Mouse (Mus musculus) granulocyte monocyte progenitor cell, adult 5-6 weeks (primary cell): ENCODE measurements around the gene Sema6d. TPM values are rescaled to one million over a fixed set of nuclear protein-coding genes. Genes with fewer than 3 reads are reported as not detected.
"Not testable (repeated sequence)": the region's sequence is repeated elsewhere in the genome, so short reads cannot be mapped to it uniquely, and the experiment has no call there.

ENCODE experiments used
- ATAC-seq: replicated peaks from 2 replicates; pipeline ENCODE4 v1.8.0; 2016; ENCODE audit warnings: mild to moderate bottlenecking, moderate TSS enrichment, inconsistent platforms; ENCODE audit not compliant: poor library complexity, severe bottlenecking
- total RNA-seq, 2 experiments: library from RNA; stranded (forward) in 1 of 2; stranded (reverse) in 1 of 2; fragments of 200-712, 200-1000 nt in 1 of 2; fragments of >200 nt in 1 of 2; fragmentation: Nextera tagmentation in 1 of 2; gene quantifications; 2 replicates each; pipeline ENCODE4 v1.2.3; 2014 to 2017

Gene Sema6d
- total RNA-seq, 2 experiments from 2014 or later = 0.10 TPM; not detected in 1

DNA sequence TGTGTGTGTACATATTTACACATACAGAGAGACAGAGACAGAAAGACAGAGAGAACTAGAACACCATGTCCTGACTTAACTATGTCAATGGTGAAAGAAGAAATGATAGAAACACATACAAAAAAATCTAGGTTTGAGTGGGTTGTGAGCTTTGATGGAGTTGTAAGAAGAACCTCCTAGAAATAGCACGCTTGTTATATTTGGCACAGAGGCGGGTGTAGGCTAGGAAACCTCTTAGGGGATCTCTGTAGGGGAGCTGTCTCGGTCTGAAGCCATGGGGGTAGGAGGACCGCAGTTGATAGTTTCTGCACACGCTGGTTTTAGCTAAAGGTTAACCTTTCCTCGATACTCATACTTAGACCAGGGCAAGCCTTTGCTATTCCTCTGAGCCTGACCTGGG lies 181.4 kb downstream of the Sema6d start:
- no peak for ATAC-seq

DNA sequence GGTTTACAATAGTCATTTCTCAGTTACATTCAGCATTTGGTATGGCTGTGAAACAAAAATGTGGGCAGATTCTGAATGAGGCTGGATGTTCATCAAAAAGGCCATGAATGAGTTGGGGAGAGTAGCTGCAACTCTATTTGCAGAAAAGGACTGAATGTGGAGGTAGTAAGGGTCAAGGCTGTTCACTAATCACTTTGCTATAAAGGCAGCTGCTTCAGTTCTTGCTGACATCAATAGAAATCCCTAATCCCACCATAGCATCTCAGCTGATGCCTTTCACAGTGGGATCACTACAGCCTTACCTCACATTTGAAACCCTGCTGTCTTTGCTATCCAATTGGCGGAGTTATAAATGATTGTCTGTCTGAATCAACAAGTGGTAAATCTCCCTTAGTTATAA lies 187.7 kb downstream of the Sema6d start:
- ATAC-seq = no peak

DNA sequence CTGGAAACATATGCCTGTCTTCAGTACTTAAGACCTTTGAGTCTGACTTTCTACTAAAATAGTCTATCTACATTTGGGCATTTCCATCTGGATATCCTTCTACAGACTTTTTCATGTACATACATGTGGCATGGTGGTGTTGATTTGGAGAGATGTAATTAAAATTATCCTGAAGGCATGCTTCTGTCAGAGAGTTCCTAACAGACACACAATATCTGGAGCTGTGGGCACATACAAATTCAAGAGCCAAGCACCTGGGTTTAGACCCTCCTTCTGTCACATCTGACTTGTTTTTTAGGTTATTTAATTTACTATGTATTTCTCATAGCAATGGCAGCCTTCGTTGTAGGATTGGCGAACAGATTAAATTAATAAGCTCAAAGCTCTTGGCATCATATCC lies 195.3 kb downstream of the Sema6d start:
- ATAC-seq = no peak

DNA sequence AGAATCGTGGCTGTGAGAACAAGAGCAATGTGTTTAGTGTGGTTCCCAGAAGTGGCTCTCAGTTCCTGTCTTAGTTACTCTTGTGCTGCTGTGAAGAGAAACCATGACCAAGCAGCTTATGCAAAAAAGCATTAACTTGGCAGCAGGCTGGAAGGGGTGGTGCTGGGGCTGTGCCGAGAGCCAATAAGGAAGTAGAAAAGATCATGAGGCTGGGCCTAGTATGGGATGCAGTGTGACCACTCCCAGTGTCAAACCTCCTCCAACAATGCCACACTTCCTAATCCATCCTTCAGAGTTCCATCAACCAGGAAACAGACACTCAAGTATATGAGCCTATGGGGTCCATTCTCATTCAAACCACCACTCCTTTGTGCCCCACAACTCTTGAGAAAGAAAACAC lies 199.6 kb downstream of the Sema6d start:
- ATAC-seq = peak; percentile 84

DNA sequence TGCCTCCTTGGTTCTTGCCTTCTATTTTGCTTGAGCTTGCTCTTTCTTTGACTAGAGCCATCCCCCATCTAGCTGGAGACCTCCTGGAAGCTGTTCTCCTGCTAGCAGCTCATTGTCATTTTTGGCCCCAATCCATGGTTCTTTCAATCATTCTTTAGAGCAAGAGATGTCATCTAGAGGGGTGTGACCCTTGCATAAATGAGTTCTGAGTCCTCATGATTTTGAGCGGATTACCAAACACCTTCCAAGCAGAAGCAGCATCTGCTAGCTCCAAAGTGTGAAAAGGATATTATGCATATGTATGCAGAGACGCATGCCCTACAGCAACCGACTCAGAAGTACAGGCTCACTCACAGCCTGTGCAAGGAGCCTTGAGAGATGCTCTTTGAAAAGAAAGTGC lies 201.4 kb downstream of the Sema6d start:
- no peak for ATAC-seq

DNA sequence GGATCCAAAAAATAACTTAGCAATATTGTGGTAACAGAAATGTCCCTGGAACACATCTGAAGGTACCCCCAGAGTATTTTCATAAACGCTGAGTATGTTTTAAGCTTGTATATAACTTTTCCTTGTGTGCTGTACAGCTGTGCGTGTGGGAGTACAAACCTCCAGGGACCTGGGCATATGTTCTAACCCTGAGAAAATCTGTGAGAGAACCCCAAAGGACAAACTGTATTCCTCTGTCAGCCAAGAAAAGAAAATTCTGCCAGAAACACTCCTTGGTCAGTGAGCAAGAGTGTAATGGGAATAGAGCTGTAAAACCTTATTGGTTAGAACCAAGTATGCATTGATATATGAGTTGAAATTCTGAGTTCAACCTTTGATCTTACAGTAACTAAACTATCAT lies 203.8 kb downstream of the Sema6d start:
- no peak for ATAC-seq

DNA sequence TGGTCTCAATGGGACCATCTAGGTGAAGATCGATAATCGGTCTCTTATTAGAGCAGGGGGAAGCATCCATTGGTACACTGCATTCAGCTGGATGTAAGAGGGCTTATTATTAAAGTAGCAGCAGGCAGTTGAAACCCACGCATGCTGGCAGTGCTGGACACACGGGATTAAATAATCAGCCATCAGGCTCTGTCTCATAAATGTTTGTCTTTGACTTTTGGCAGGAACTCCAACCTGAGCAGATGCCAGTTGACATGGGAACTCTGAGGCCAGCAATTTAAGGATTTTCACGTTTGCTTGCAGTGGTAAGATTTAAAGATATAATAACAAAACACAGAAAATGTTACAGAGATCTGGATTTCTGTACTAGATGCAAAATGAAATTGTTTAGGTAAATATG lies 208.6 kb downstream of the Sema6d start:
- no peak for ATAC-seq

DNA sequence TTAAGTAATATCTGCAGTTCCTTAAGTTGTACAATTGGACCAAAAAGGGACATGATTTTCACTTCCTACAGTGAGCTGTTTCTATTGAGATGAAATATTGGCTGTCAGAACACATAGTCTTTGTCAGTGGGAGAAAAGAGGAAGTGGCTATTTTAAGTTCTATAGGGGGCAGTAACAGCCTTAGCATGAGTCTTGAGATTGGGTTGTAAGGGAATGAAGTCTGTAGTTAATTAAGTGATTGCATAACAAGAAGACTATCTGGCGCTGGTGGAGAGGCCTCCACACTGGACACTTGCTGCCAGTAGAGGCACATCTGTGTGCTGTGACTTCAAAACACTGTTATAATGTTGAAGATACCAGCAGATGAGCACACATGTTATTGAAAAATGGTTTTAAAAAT lies 209.1 kb downstream of the Sema6d start:
- ATAC-seq = peak; percentile 98

DNA sequence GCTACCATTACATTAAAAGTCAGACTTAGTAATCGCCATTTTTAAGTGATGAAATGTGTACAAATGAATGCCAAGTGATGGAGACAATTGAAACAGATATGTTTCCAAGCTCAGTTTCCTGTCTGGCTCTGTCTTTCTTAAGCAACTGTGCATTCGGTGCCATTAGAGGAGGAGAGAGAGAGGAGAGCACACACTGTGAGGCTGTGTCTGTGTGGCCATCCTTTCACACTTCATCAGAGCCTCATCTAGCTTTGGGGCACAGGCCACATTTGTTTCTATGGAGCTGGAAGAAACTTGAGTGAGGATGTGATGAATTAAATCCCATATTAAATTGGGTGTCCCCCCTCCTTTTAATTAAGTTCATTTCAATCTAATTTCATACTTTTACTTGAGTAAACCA lies 218.8 kb downstream of the Sema6d start:
- ATAC-seq = no peak

DNA sequence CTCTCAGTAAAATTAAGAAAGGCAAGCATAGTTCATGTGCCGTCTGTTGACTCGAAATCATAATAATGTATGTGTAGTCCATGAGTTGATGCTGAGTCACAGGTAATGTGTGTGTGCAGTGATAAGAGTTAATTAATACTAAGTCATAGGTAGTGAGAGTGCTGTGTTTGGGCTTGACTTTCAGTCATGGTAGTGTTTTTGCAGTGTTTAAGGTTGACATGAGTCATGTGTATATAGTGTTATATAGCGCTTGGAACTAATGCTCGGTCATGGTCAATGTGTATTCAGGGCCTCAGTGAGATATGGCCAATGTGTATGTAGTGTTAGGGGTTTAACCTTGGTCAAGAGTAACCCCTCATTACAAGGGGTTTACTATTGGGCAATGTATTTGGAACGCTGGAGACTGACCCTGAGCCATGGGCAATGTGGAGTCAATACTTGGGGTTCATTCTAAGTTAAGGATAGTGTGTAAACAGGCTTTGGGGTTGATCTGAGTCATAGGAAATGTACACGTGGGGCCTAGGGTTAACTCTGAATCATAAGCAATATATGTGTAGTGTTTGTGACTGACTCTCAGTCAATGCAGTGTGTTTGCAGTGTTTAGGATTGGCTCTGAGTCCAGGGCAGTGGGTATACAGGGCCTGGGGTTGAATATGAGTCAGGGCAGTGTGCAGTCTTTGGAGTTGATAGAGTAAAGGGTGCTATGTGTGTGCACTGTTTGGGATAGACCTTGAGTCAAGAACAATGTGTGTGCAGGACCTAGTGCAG lies 219.8 kb downstream of the Sema6d start:
- no peak for ATAC-seq

DNA sequence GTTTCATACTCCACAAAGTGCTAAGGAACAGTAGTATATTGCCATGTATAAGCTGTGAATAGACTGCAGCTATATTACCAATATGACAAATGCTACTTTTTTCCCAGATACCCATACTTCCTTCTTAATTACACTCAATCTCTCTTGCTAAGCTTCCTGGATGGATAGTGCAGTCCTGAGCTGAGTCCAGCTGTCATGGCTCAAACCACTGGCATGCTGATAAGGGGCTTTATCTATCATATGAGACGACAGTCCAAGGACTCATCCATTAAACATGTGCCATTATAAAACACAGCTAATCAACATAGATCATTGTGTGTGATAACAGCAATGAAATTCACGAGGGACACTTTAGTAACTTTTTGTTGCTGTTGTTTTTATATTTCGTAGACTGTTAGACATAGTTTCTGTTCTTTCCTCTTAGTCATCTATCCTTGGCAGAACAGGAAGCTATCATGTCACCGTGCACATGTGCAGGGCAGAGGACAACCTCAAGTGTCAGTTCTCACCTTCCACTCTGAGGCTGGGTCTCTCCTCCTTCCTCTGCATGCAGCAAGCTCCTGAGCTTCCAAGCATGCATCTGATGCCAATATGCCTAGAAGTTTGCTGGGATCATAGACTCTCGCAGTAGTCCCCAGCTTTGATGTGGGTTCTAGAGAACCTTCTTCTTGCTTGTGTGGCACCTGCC lies 232.9 kb downstream of the Sema6d start:
- ATAC-seq = no peak

DNA sequence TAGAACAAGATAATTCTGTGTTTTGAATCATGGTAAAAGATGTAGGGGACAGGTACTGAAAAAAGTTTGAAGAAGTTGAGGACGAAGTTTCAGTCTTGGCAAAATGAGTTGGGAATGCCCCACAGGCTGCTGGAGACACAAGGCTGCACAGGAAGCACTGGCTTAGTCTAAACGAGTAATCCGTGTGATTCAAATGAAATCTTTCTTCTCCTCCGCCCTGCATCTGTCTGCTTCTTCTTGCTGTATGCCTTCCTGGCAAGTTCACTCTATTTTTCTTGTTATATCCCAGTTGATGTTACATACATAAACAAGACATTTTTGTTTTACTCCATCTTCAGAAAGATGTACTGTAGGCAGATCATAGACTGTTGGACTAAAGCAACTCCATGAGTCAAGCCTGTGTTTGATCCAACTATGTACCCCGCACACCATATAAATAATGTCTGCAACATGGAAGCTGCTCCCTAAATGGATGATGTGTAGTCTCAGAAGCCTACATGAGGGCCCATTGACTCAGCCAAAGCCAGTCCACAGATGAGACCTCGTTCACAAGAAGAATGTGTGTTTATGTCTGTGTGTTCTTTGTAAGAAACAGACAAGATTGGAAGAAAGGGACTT lies 234.4 kb downstream of the Sema6d start:
- ATAC-seq = no peak

DNA sequence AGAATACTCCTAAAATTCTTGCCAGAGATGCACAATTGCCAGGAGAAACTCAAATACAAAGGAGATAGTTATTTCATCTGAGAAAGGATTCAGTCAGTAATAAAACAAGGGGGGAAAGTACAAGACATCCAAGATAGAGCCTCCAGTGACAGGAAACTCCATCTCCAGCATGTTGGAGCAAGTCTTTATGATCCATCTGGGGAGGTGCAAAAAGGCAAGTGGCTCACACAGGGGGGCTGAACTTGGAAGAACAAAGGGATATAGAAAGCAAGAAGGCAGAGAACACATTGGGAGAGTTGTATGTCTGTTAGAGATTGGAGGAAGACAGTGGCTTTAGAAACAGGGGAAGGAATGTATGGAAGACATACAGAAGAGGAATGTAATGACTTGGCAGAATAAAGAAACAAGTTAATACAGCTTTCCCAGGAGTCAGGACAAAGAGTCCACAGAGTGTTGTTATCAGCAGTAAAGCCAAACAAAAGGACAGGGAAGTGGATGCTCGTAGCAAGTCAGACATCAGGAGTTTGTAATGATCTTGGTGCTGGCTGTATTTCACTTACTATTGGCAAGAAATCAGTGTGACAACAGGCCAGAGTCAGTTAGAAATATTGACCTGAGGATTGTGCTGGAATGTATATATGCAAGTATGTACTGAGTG lies 239.8 kb downstream of the Sema6d start:
- ATAC-seq = no peak

DNA sequence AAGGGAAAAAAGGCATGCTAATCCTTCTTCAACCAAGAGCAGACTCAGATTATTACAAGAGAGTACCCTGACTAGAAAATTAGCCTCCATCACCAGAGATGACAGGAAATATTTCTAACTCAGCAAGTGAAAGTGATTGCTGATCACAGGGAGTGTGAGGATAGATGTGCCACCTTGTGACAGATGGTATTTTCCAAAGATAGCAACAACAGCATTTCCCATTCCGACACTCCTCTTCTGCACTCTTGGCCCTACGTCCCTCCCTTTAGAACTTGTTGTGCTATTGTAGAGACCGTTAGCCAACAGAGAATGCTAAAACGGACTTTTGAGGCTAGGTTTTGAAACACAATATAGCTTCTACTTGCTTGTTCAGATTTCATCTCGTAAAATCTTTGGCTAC lies 243.1 kb downstream of the Sema6d start:
- ATAC-seq = no peak

DNA sequence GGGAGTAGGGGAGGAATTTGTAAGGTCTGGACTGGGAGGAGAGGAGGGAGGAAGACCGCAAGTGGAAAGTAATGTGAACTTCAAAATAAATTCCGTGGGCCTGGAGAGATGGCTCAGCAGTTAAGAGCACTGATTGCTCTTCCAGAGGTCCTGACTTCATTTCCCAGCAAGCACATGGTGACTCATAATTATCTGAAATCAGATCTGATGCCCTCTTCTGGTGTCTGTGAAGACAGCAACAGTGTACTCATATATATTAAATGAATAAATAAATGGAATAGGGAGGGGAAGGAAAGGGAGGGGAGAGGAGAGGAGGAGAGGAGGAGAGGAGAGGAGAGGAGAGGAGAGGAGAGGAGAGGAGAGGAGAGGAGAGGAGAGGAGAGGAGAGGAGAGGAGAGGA lies 244.9 kb downstream of the Sema6d start:
- not testable (repeated sequence) for ATAC-seq

DNA sequence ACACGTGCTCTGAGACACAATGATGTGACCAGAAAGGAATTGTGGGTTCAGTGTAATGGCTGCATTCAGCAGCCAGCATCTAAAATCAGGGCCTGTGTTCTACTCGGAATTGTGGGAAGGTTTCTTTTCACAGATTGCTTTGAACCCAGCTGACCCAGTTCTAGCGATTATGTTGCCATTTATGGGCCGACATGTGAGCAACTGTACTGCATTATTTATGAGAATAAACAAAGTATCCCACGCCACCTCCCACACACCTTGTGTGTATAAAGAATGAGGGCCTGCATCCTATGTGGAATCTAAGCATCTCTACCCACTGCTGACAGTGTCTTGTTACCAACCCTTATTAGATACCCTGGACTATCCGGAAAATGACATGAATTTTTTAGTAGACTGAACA lies 248.5 kb downstream of the Sema6d start:
- no peak for ATAC-seq

DNA sequence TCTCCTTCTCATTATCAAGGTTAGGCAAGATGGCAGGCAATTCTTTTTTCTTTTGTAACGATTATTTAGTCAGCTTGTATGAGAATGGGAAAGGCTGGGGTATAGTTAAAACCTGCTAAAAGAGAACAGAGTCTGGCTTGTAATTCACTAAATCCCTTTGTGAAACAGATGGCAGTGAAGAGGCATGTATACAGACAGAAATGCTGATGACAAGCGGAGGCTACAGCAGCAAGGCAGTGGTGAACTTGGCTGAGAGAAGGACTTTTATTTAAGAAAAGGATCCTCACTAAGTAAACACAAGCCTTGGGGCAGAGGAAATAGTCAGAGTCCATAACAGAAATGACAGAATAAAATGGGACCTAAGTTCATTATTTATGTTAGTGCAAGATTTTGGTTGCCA lies 264.4 kb downstream of the Sema6d start:
- ATAC-seq = no peak

DNA sequence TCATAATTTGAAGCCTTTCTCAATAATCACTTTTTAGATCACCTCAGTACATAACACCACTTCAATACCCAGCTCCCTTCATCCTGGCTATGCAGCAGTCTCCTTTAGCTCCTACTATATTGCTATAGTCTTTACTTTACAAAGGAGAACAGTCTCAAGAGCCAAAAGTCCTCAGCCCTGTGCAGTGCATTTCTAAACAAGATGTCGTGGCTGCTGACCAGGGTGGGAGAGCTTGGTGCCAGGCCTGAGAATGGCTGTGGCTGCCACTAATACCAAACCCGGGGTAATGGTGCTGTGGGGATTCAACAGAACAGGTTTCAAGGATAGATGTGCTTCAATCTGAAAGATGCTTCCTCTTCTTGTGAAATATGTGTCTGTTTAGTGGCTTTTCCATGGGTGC lies 264.9 kb downstream of the Sema6d start:
- no peak for ATAC-seq

DNA sequence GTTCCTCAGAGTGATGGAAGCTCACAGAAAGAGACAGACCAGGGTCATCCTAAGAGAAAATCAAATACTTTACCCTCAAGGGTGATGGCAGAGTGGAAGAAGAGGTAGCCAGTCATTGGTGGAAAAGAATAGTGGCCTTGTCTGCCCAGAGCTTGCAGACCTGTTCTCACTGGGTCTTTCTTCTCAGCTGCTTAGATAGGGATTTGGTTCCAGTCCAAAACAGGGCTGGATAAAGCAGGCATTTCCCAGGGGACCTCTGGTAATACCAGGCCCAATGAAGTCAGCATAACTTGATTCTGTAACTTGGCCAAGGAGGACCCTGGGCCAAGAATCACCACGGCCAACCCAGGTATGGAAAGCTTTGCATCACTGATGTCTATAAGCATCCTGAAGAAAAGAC lies 279.5 kb downstream of the Sema6d start:
- no peak for ATAC-seq

DNA sequence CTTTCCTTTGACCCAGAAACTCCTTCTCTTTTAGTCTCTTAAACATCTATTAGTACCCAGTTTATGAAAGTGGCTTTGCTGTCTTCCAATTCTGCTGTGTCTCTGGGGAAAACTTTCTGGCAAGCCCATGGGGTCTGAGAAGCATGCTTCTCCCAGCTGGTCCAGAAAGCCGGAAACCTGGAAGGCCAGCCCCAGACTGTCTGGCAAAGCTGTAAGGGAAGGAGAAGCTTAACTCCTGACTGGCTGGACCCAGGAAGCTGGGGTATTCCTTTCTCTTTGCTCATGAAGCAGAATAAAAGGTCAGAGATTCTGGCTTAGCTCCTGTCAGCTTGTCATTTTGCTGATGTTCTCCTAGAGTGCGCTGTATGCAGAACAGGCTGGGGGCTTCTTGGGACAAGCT lies 280.2 kb downstream of the Sema6d start:
- no peak for ATAC-seq

DNA sequence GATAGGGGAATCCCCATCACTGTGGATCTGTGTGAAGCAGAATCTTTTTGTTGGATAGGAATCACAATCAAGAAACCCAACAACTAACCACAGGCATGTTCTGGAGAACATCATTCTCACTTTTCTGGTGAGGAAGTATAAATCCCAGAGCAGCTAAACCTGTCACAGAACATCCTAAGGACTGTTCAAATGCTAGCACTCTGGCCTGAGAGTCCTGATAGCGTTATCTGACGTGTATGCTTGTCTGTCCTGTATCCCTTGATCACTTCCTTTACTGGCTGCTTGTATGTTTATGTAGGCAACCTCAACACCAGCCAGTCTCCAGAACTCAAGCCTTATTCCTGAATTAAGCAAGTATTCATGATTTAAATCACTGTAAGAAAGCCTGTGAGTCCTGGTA lies 281.6 kb downstream of the Sema6d start:
- ATAC-seq = no peak
